Mouse (Mus musculus) CH12.LX (cell line): Measurements from ENCODE around the gene Eral1.

Experiments used
- CTCF ChIP-seq, 2 experiments: IDR thresholded peaks in 1 of 2; conservative IDR thresholded peaks in 1 of 2; 2 replicates each; pipeline ENCODE4 v1.5.1; 2011 to 2012; ENCODE audit warnings: low read depth in 2 of 2, low read length in 2 of 2, improper control_type of control experiment in 1 of 2, inconsistent platforms in 1 of 2, mild to moderate bottlenecking in 1 of 2, moderate library complexity in 1 of 2
- E2F4 ChIP-seq: IDR thresholded peaks from 2 replicates; pipeline ENCODE4 v1.6.1; 2011; ENCODE audit warnings: low read depth, low read length, improper control_type of control experiment; ENCODE audit not compliant: insufficient replicate concordance
- EP300 ChIP-seq: IDR thresholded peaks from 2 replicates; pipeline ENCODE4 v1.6.1; 2011; ENCODE audit warnings: low read length, improper control_type of control experiment
- GABPA ChIP-seq: IDR thresholded peaks from 2 replicates; pipeline ENCODE4 v1.6.1; 2012; ENCODE audit warnings: low read depth, low read length, improper control_type of control experiment, inconsistent platforms; ENCODE audit not compliant: insufficient replicate concordance
- HCFC1 ChIP-seq: IDR thresholded peaks from 2 replicates; pipeline ENCODE4 v1.6.1; 2012; ENCODE audit warnings: low read depth, mild to moderate bottlenecking, inconsistent platforms, low read length, improper control_type of control experiment
- POLR2A ChIP-seq: IDR thresholded peaks from 2 replicates; pipeline ENCODE4 v1.6.1; 2011; ENCODE audit warnings: low read depth, mild to moderate bottlenecking, improper control_type of control experiment, low read length
- POLR2AphosphoS2 ChIP-seq: IDR thresholded peaks from 2 replicates; pipeline ENCODE4 v1.6.1; 2011; ENCODE audit warnings: low read depth, low read length, improper control_type of control experiment
- RCOR1 ChIP-seq: conservative IDR thresholded peaks from 2 replicates; pipeline ENCODE4 v1.6.1; 2012; ENCODE audit warnings: low read depth, mild to moderate bottlenecking, inconsistent platforms, low read length, improper control_type of control experiment
- SIN3A ChIP-seq: IDR thresholded peaks from 2 replicates; pipeline ENCODE4 v1.6.1; 2012; ENCODE audit warnings: low read length, improper control_type of control experiment, inconsistent platforms
- SMC3 ChIP-seq: IDR thresholded peaks from 2 replicates; pipeline ENCODE4 v1.6.1; 2011; ENCODE audit warnings: low read depth, low read length, improper control_type of control experiment
- UBTF ChIP-seq: IDR thresholded peaks from 2 replicates; pipeline ENCODE4 v1.6.1; 2012; ENCODE audit warnings: low read depth, mild to moderate bottlenecking, inconsistent platforms, low read length, improper control_type of control experiment, moderate library complexity
- USF1 ChIP-seq: IDR thresholded peaks from 2 replicates; pipeline ENCODE4 v1.6.1; 2014; ENCODE audit warnings: low read depth, mild to moderate bottlenecking, inconsistent platforms, low read length, improper control_type of control experiment
- ZC3H11A ChIP-seq: IDR thresholded peaks from 2 replicates; pipeline ENCODE4 v1.6.1; 2012; ENCODE audit warnings: low read depth, mild to moderate bottlenecking, inconsistent platforms, low read length, improper control_type of control experiment

- TF ChIP-seq EP300, result no peak
- TF ChIP-seq RCOR1, result no peak
- TF ChIP-seq CTCF (conservative IDR thresholded peaks at IDR 0.05 in 1 of 2, IDR thresholded peaks at IDR 0.05 in 1 of 2; ENCODE audit: low read depth in 2 of 2, low read length in 2 of 2), result no peak
- no peak for TF ChIP-seq SMC3
- TF ChIP-seq POLR2A, result no peak
- TF ChIP-seq POLR2AphosphoS2, result no peak
- TF ChIP-seq USF1, result no peak
- no peak for TF ChIP-seq E2F4
- no peak for TF ChIP-seq GABPA
- TF ChIP-seq HCFC1, result no peak
- TF ChIP-seq ZC3H11A, result no peak
- no peak for TF ChIP-seq UBTF
- TF ChIP-seq SIN3A, result no peak
Measured at GRCm38 (mm10) chr11:78053078-78053477, 27.1 kb downstream of the Eral1 start.
